In genomic region chr8:121117186-121117651, GRCm38 (mm10) we compare ENCODE assay signal across 7 mouse cellular contexts. TPM values are rescaled to one million over a fixed set of nuclear protein-coding genes. Genes with fewer than 3 reads are reported as not detected.
DNase-seq lines count a peak whose midpoint lies in the region; ATAC-seq and TF ChIP-seq lines count a peak whose summit lies in the region.

No protein-coding gene starts in this region.

- WGBS in forebrain, postnatal 0 days: 1% methylated on average over 59 of the region's 62 CpGs
- WGBS in liver, embryonic 11.5 days: 2% methylated on average over 62 of the region's 62 CpGs

- H3ac ChIP-seq in C2C12 (ENCODE audit: control insufficient read depth, insufficient read length, low read depth): peak overlapping the region; percentile 80

- H3K4me1 ChIP-seq in forebrain, postnatal 0 days (ENCODE audit: insufficient read depth): no peaks in the 10 kb centered on the region
- H3K4me1 ChIP-seq in liver, embryonic 11.5 days (replicated peaks; ENCODE audit: control insufficient read depth, insufficient read depth, low read length): peaks cover 3% of the 10 kb centered on the region

- peaks cover 62% of the 10 kb centered on the region for H3K79me2 ChIP-seq in C2C12 (ENCODE audit: control insufficient read depth, insufficient read depth)

- no peaks in the 10 kb centered on the region for H3K9me3 ChIP-seq in forebrain, postnatal 0 days (ENCODE audit: low read length)
- no peaks in the 10 kb centered on the region for H3K9me3 ChIP-seq in liver, embryonic 11.5 days (ENCODE audit: control insufficient read depth, low read length)

- intact Hi-C loops in left cerebral cortex, postnatal 36 days (cut with DNase I): loop anchor here (5.0 kb wide), 1 partner anchor 40 kb away; no protein-coding TSS in a partner anchor

- H3K79me3 ChIP-seq in C2C12 (ENCODE audit: low read depth): peaks cover 47% of the 10 kb centered on the region

- peak overlapping the region; percentile 68 for H3K4me3 ChIP-seq in C2C12 (ENCODE audit: insufficient read depth, poor library complexity, severe bottlenecking)
- peak overlapping the region; percentile 9; the same call in 1 of the 2 replicates for H3K4me3 ChIP-seq in forebrain, postnatal 0 days (ENCODE audit: low read depth, low read length)
- H3K4me3 ChIP-seq in liver, embryonic 11.5 days (ENCODE audit: low read depth, low read length): peak overlapping the region; percentile 50

- H3K4me2 ChIP-seq in forebrain, postnatal 0 days (ENCODE audit: low read depth): peak overlapping the region; percentile 42
- H3K4me2 ChIP-seq in liver, embryonic 11.5 days: peak overlapping the region; percentile 84

- TF ChIP-seq CTCF in C2C12 (IDR thresholded peaks at IDR 0.05; ENCODE audit: control insufficient read depth, insufficient read depth, insufficient read length): peak; percentile 92
- TF ChIP-seq CTCF in forebrain, postnatal 0 days (IDR thresholded peaks at IDR 0.05; ENCODE audit: low read depth): peak; percentile 19; the same call in 1 of the 2 replicates

- no peaks in the 10 kb centered on the region for H3K27me3 ChIP-seq in C2C12 (ENCODE audit: control insufficient read depth, insufficient read depth, insufficient read length)
- peaks cover 90% of the 10 kb centered on the region for H3K27me3 ChIP-seq in forebrain, postnatal 0 days (ENCODE audit: insufficient read depth, low read length)
- peaks cover 92% of the 10 kb centered on the region for H3K27me3 ChIP-seq in liver, embryonic 11.5 days (replicated peaks; ENCODE audit: control insufficient read depth, insufficient read depth, low read length)

- peak; percentile 51 for DNase-seq in 3T3-L1 (ENCODE audit: low read depth, low spot score)
- no peak for DNase-seq in forebrain, postnatal 0 days
- no peak for DNase-seq in liver, embryonic 11.5 days (ENCODE audit: low spot score)
- DNase-seq in ovary, adult 18-20 months (ENCODE audit: low spot score): no peak
- no peak for DNase-seq in left cerebral cortex, postnatal 36 days (ENCODE audit: low spot score in 2 of 2)
- no peak for DNase-seq in cerebellum, adult 8-10 months

- no peak overlapping the region for H3K27ac ChIP-seq in forebrain, postnatal 0 days (ENCODE audit: low read depth, low read length)
- H3K27ac ChIP-seq in liver, embryonic 11.5 days (ENCODE audit: low read depth, low read length): 0 out of 2 replicates have a peak overlapping the region, but pooled peaks have one; percentile 6

- peak; percentile 21; the same call in 1 of the 2 replicates for ATAC-seq in forebrain, postnatal 0 days
- ATAC-seq in liver, embryonic 11.5 days (replicated peaks; ENCODE audit: low FRiP score): no peak

- peaks cover 12% of the 10 kb centered on the region for H3K36me3 ChIP-seq in C2C12 (ENCODE audit: control insufficient read depth, insufficient read depth)
- no peaks in the 10 kb centered on the region for H3K36me3 ChIP-seq in forebrain, postnatal 0 days (ENCODE audit: insufficient read depth)
- no peaks in the 10 kb centered on the region; the same call in 1 of the 2 replicates for H3K36me3 ChIP-seq in liver, embryonic 11.5 days (ENCODE audit: control insufficient read depth, insufficient read depth, low read length)

- H3K9ac ChIP-seq in forebrain, postnatal 0 days: no peak overlapping the region
- peak overlapping the region; percentile 48 for H3K9ac ChIP-seq in liver, embryonic 11.5 days (ENCODE audit: low read depth, low read length)

TF ChIP-seq in C2C12, 6 proteins besides CTCF, POLR2A, EP300 and RAD21:
- no peak for TF ChIP-seq CEBPB (IDR thresholded peaks at IDR 0.05; ENCODE audit: low read depth)
- no peak for TF ChIP-seq USF1 (IDR thresholded peaks at IDR 0.05; ENCODE audit: low read depth)
- TF ChIP-seq MAX (IDR thresholded peaks at IDR 0.05): peak; percentile 51
- TF ChIP-seq MYOD1 (IDR thresholded peaks at IDR 0.05; ENCODE audit: control insufficient read depth, insufficient read length, low read depth): no peak
TF ChIP-seq in C2C12: peak in this region for 1.

RNA-seq across cellular contexts. Expression of gene Foxc2, which starts 1.2 kb away (rescaled TPM):
- polyA plus RNA-seq in C2C12 (2012; fragmentation: generic; extraction: Trizol): 22.9 TPM
- 3.1 and 6.5 TPM in 2 replicates for total RNA-seq in forebrain, postnatal 0 days (2014; rRNA removed)
- 2.6 and 2.7 TPM in 2 replicates for polyA plus RNA-seq in forebrain, postnatal 0 days (2015; fragmentation: Nextera tagmentation; extraction: Ambion mirVana)
- polyA plus RNA-seq in liver, embryonic 11.5 days (2014; fragmentation: Nextera tagmentation; extraction: Ambion mirVana): 2.6 and 3.4 TPM in 2 replicates
- total RNA-seq in left cerebral cortex, postnatal 36 days (2021): 1 to 10 TPM; 1.2 to 3.1 TPM

RNA-seq across cellular contexts. Expression of gene Mthfsd, which starts 9.0 kb away (rescaled TPM):
- polyA plus RNA-seq in C2C12 (2012; fragmentation: generic; extraction: Trizol): 22.7 TPM
- 38.7 and 76.5 TPM in 2 replicates for total RNA-seq in forebrain, postnatal 0 days (2014; rRNA removed)
- polyA plus RNA-seq in forebrain, postnatal 0 days (2015; fragmentation: Nextera tagmentation; extraction: Ambion mirVana): 30.3 and 33.3 TPM in 2 replicates
- 48.1 and 50.6 TPM in 2 replicates for polyA plus RNA-seq in liver, embryonic 11.5 days (2014; fragmentation: Nextera tagmentation; extraction: Ambion mirVana)
- 10 to 100 TPM; 39.1 to 41.1 TPM for total RNA-seq in left cerebral cortex, postnatal 36 days (2021)

RNA-seq across cellular contexts. Expression of gene Foxl1, which starts 10.5 kb away (rescaled TPM):
- 6.1 TPM for polyA plus RNA-seq in C2C12 (2012; fragmentation: generic; extraction: Trizol)
- total RNA-seq in forebrain, postnatal 0 days (2014; rRNA removed): 0.19 TPM in 1 of 2 replicates, not detected in the other
- 0.06 TPM in 1 of 2 replicates, not detected in the other for polyA plus RNA-seq in forebrain, postnatal 0 days (2015; fragmentation: Nextera tagmentation; extraction: Ambion mirVana)
- polyA plus RNA-seq in liver, embryonic 11.5 days (2014; fragmentation: Nextera tagmentation; extraction: Ambion mirVana): 0.61 and 0.73 TPM in 2 replicates
- under 1 TPM in 1 of 2 experiments, not detected in 1; 0.29 TPM for total RNA-seq in left cerebral cortex, postnatal 36 days (2021)

RNA-seq across cellular contexts. Expression of gene Foxf1, which starts 33.0 kb away (rescaled TPM):
- polyA plus RNA-seq in C2C12 (2012; fragmentation: generic; extraction: Trizol): 0.04 TPM
- total RNA-seq in forebrain, postnatal 0 days (2014; rRNA removed): 1.3 and 2.3 TPM in 2 replicates
- 1.4 and 1.6 TPM in 2 replicates for polyA plus RNA-seq in forebrain, postnatal 0 days (2015; fragmentation: Nextera tagmentation; extraction: Ambion mirVana)
- 37.6 and 37.8 TPM in 2 replicates for polyA plus RNA-seq in liver, embryonic 11.5 days (2014; fragmentation: Nextera tagmentation; extraction: Ambion mirVana)
- total RNA-seq in left cerebral cortex, postnatal 36 days (2021): under 1 TPM; 0.70 to 0.94 TPM

Comparison
In these comparisons a context has a peak if more than half of its experiments do, and no peak if none do; other contexts are left out.
1. H3K4me3 ChIP-seq: peak in every context shown above with its lines; median percentile 68 in C2C12; 50 in liver, embryonic 11.5 days; 9 in forebrain, postnatal 0 days.